Mouse (Mus musculus): ENCODE measurements around the gene Nxf7.

DNA sequence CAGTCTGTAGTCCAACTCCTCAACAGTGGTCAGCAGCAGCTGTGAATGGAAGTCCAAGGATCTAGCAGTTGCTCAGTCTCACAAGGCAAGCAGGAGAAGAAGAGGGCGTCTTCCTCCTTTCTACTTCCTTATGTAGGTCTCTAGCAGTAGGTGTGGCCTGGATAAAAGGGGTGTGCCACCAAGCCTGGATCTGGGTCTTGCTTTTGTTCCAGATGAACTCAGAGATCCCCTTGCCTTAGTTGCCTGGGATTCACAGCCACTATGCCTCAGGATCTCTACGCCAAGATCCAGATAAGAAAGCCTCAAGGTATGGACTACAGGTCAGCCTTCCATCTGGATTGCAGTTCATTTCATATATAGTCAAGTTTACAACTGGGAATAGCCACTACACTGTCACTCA, at the start of gene Nxf7:
- TF ChIP-seq GATA1 (IDR thresholded peaks at IDR 0.05; ENCODE audit: low read length), result no peak
- no peak for TF ChIP-seq TAL1 (IDR thresholded peaks at IDR 0.05; ENCODE audit: low read length)

Data from erythroblast, embryonic 14.5 days (primary cell).